Mouse (Mus musculus): ENCODE data around the gene Mrpl41.

Gene Mrpl41

DNA sequence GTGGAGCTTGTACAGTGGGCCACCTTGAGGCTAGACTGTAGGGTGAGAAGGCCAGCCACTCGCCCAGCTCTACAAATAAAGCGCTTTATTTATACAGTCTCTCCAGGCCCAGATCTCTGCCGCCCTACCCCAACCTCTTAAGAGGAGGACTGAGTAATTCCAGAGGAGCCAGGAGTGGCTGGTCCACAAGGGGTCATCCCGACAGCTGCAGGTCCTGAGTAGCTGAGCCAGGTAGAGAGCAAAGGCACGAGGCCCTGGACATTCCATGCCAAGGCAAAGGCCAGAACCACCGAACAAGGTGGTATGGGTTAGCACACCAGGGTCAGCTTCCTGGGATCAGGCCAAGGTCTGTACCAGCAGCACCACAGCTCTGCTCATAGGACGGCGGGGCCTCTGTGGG, 49.6 kb downstream of the Mrpl41 start:
- no peak for DNase-seq (ENCODE audit: low read depth, low spot score)
- Histone ChIP-seq H3K27me3 (ENCODE audit: control insufficient read depth, insufficient read depth, low read length, poor library complexity, severe bottlenecking) (no peaks in the 10 kb centered on the region), H3K36me3 (ENCODE audit: control insufficient read depth, insufficient read depth, low read length, poor library complexity, severe bottlenecking) (no peaks in the 10 kb centered on the region)
